Mouse (Mus musculus) brain, adult 2 months (tissue): ENCODE data around the gene Kalrn.
"Not testable (repeated sequence)": the region's sequence is repeated elsewhere in the genome, so short reads cannot be mapped to it uniquely, and the experiment has no call there.

Experiments
- DNase-seq: peaks from one replicate; pipeline ENCODE4 v3.0.0; 2011; ENCODE audit warnings: low read depth, low spot score

Gene Kalrn

DNA sequence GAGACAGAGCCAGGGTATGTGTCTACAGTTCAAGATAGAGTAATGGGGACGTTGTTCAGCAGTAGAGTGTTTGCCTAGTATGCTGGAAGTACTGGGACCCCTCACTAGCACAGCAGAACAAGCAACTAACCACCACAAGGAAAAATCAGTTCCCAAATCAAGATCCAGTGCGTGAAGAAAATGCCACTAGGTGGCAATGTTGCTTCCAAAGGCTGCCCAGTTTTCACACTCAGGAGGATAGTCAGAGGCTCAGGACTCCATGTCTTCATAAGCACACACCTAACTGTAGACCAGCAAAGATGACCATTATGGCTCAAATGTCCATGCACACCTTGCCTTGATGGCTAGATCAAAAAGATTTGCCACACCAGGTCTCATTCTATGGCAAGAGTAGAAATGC, 454.0 kb downstream of the Kalrn start:
- peak; percentile 72 for DNase-seq

DNA sequence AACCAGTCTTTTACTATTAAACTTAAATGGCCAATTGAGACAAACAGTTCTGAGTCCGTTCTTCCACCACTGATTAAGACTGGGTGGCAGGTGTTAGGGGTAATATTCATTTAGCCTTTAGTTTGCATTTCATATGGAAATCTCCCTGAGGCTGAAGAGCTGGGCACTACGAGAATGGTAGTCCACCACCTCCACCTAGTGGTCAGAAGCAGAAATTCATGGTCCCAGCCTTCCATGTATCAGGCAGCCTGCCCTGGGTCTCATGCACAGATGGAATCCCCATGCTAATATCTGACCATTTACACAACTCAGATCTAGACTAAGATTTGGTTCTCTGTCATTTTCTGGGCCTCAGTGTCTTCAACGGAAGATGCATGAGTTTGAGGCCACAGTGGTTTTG, 458.7 kb downstream of the Kalrn start:
- DNase-seq, result peak; percentile 83

DNA sequence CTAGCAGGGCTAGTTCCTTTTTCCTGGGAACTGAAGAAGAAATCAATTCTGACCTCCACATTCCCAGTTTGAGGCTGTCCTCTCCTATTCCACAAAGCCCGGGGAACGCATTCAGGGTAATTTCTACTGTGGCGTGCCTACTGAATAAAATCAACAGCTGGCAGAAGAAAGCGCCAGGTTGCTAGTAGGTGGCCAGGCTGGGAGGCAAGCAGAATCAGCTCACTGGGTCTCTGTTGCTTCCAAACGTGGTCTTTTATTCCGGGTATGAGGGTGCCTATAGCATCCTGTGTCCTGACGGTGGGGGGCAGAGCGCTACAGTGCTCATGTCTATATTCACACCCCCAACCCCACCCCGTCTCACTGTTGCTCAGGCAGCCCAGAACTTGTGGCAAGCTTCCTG, 460.2 kb downstream of the Kalrn start:
- DNase-seq, result peak; percentile 64

DNA sequence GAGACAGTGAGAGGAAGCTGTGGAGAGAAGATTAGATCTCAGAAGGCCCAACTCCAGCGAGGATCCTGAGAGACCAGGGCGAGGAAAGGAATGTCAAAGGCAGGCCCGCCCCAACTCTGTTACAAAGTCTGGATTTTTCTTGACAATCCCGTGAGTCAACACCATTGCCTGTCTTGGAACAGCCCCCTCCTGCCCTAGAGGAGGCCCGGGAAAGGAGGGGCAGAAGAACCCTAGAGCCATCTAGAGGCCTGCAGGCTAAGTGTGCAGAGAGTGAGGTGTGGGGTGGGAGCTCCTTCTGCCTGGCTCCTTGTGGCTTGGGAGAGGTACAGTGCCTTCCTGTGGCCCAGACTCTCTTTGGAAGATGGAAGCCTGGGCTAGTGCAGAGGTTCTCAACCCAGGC, 460.8 kb downstream of the Kalrn start:
- no peak for DNase-seq

DNA sequence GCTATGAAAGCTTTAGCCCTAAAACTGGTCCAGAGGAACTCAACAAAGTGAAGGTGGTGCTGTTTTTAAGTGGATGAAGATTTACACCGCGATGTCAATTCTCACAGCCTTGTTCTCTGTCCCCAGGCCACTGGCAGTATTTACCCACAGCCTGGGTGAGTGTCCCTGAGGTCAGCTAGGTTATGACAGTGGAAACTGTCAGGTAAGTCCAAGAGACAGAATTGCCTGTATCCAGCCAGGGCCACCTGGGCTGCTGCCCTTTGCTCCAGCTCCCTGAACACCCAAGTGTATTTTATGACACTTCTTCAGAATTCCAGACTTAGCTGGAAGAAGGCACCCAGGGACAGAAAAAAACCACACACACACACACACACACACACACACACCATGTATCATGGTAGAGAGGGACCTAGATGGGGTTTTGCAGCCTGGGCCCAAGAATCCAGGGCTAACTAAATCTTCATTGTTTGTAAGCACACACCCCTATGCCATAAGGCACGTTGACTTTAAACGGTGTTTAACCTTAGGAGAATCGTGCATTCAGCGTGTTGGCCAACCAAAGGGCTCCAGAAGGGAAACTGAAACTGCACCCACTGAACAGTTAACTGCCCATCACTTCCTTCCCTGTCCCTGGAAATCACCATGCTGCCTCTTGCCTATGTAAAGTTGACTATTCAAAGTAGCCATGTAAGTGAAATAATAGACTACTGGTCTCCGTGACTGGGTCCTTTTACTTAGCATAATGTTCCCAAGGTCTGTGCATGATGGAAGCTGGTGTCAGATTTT, 462.3 kb downstream of the Kalrn start:
- DNase-seq, result no peak

DNA sequence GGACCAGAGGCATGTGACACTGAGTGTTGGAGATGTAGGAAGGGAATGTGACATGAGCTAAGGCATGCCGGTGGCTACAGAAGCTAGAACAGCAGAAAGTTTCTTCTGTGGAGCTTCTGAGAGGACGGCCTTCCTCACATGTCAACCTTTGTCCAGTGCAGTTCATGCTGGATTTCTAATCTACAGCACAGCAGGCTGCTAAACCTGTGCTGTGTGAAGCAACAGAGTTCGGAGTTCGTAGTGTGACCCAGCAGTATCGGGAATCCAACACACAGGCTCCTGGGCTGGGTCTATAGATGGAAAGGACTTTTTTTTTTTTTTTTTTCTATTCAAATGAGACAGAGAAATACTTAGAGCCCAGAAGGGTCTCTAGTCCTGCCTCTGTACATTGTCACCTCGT, 468.9 kb downstream of the Kalrn start:
- DNase-seq, result no peak

DNA sequence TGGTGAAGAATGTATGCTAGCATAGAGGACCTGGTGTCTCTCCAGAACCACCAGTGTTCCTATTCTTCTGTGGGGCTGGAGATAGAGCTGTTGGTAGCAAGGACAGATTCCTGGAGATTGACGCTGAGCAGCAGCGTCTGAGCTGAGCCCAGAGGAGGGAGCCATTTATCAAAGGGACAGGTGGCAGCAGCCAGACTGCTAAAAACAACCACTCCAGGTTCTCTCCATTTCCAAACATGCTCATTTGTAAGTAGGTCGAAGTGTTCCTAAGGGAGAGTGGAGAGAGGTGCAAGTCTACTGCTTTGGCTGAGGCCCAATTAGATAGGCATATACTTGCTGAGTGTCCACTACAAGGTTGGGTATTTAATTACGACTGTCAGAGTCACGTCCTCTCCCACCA, 470.6 kb downstream of the Kalrn start:
- DNase-seq, result peak; percentile 78

DNA sequence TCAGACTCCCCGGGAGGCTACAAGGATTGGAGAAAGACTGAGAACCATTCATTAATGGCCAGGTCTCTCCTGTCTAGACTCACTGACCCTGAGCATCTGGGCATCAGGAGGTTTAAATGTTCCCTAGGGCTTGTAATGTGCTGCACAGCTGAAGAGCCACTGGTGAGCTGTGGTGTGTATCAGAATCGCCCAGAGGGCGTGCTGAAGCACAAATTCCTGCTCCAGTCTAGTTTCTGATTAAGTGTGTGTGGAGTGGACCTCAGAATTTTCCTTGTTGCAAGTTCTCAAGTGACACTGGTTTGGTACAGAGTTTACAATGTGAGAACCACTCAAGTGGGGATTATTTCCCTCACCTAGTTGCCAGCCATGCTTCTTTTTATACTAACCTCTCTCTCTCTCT, 473.5 kb downstream of the Kalrn start:
- DNase-seq, result no peak

DNA sequence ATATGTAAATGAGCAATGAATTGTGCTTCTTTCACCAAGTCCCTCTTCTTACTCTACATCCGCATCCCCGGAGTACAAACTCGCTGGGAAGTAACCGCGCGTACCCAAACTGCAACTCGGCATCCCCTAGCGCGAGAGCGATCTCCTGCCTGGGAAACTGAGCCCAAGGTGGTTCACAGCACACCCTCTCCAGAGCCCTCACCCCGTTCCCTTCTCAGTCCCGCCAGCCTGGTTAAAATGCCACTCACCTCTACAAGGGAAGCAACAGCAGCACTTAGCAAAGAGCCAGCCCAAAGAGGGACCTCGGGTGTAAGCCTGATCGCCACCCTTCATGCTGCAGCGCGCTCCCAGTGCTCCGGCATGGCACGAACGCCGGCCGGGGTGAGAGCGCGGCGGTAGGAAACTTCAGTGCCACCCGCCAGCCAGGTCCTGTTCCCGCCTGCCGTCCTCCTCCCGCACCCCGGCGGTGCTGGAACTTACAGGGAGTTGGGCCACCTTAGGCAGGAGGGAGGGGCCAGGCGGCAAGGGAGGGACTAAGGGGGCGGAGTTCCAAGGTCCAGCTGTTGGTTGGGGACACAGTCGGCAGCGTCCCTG, 477.7 kb downstream of the Kalrn start:
- DNase-seq, result peak; percentile 59

DNA sequence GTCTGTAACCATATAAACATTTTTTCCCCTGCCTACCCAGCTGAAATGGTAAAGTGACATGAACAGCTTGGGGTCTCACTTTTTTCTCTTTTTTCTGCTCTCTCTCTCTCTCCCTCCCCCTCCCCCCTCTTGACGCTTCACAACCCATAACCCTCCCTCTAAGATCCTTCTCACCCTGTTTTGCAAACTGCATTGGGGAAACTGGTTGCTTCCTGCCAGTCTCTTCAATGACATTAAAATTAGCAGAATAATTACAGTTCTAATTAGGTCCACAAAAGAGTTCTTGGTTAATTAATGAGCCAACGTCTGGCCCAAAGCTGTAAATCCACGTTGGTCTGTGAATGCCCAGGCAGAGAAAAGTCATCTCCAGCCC, 478.3 kb downstream of the Kalrn start:
- DNase-seq, result no peak

DNA sequence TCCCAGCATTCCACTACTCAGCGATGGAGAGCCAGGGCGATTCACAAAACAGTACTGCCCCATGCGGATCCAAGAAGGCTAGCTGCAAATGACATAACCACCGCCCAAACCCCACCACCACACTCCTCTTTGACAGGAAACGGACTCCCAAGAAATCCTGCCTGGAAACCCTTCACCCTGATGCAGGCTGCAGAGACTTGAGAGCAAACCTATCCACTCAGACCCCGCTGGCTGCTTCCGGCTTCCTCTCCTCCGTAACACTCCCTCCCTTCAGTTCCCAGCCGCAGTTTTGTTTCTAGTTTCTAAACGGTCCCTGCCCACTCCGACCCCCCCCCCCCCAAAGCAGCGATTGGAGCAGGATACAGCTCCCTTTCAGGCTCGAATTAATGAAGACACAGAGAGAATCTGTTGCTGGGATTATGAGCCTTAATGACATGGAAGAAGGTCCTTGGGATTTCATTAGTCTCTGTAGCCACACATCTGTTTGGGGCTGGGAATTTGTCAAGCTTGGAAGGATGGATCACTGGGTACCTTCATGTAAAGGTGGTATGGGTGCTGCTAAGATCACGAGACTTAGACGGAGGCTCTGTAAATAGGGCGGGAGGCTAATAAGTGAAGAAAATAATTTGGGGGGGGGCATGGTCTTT, 478.8 kb downstream of the Kalrn start:
- peak; percentile 55 for DNase-seq

DNA sequence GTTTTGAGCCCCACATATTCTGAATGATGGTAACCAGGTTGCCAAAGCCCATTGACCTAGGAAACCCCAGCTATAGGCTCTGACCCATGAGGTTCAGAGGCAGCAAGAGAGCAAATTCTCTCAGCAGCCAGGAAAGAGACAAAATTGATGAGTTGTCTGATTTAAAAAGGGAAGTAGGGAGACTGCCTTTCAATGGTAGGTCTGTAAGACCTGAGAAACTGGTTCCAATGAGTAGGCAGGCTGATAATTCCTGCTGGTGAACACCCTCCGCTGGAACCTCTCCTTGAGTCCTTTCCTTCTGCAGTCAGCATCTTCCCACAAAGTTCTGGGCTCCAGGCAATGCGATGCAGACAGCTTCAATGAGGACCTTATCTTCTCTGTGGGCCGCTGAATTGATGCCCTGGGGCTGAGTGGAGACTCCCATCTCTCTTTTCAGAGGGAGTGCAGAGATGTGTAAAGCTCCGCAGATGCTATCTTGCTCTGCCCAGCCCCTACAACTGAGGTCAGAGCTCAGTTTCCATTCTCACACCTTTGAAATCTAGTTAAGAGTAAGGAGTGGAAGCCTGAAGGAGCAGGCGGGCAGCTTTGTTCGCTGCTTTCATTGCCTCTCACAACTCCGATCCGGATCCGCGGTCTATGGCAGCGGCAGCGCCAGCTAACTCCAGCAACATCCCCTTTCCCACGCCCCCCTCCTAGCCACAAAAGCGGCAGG, 479.4 kb downstream of the Kalrn start:
- DNase-seq, result no peak

DNA sequence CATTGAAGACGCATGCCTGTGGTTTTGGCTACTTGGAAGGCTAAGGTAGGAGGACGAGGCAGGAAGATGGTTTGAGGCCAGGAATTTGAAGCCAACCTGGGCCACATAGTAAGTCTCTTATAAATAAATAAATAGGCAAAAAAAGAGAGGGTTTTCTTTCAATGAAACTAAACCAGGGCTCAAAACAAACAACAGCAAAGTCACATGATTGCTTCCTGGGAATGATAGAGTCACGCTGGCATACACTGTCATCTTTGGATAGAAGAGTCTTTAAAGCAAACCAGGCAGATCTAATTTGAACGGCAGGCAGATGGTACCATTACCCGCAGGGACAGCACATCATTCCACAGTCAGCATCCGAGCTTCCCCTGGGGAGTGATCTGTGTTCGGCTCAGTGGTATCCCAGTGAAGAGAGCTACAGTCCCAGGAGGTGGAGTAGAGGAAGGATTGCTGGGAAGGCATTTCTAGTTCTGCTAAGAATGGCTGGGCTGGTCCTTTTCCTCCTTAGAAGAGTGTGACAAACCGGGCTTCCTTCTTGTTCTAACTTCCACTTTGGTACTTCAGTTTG, 483.7 kb downstream of the Kalrn start:
- no peak for DNase-seq

DNA sequence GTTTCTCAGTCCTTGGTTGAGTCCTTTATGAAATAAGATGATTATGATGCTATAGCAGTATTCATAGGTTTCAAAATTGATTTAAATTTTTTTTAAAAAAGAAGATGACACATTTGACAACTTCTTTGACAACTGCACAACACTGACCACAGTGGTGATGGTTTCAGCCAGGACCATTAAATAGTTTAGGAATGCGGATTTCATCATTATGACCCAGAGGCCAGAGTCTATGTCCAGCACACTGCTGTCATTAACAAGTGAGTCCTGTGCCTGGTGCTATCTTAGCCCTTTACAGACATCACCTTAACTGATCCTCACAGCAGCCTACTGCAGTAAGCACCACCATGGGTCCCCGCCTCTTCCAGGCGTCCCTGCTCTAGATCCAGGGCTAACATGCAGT, 484.3 kb downstream of the Kalrn start:
- DNase-seq, result no peak

DNA sequence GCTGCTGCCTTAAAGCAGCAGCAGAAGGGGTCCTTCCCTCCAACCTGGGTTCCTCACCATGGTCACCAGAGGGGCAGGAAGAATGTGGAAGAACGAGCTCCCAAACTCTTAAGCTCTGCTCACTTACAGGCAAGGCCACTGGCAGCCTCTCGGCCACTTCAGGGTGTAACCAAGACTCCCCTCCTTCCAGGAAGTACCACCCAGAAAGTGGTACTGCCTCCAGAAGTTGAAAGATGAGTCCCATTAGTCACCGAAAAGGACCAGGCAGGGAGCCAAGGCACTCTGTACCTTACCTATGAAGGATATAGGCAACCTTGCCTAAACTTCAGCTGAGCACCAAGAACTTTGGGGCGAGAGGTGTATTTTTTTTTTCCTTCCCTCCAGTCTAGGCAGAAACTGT, 485.0 kb downstream of the Kalrn start:
- no peak for DNase-seq

DNA sequence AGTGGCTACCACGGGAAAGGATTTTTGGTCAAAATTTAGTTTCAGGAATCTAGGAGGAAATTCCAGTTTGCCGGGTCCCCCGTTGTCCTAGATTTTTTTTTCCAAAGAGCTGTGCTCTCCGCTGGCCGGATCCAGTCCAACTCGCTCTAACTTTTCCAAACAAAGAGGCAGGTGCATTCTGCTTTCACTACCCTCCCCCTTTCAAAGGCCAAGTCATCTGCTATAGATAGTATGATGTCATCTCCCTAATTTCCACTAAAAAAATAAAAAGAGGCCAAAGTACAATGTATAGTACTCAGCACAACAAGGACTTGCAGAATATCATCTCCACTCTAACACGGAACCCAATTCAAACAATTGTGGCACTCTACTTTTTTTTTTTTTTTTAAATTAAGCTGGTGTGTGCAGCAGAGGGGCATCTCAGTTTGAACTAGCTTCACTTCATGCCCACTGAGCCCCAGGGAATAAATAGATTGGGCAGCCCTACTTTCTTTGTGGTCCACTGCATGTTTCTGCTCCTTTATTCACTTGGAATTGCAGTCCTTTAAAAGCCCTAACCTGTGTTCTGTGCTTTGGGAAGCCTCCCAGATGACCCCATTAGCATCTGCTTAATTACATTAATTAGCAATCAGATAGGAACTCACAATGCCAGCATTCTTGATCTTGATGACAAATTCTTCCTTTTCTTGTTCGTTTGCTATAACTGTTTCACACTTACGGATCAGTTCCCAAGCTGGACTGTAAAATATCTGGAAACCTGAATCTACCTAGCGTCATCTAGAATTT, 489.0 kb downstream of the Kalrn start:
- DNase-seq, result no peak

DNA sequence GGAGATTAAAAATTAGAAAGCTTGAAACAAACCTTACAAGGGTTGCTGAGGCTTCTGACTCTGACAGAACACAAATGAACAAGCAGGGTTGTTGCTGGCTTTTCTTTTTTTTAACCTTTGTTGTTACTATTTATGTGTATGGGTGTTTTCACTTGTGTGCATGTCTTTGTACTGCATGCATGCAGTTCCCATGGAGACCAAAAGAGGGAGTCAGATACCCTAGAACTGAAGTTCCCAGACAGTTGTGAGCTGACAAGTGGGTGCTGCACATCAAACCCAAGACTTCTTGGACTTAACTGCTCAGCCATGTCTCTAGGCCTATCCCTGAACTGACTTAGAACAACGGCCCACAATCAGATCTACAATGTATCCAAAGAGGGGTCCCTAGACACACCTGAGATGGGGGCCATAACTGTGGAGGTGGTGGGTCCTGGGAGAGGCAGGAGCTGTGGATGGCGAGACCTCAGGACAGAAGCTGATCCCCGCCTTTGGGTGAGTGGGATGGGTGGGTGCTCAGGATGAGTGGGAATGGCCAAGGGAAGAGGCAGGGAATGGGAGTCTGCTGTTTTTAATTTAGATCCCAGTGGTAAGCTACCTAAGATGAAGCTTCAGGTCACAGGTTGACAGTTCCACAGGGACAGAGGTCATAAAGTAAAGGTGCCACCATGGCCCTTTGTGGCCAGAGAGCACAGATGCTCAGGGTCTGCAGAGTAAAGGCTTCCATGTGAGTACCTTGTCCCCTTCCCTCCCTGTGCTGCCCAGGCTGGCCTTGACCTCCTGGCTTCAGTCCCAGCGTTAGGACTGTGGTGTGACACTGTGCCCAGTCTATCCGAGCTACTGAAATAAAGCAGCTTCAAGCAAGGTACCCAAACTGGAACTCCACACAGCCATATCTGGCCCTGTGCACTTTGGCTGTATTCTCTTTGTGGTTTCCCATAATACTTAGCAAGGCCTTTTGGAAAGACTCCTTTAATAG, 490.6 kb downstream of the Kalrn start:
- DNase-seq, result no peak

DNA sequence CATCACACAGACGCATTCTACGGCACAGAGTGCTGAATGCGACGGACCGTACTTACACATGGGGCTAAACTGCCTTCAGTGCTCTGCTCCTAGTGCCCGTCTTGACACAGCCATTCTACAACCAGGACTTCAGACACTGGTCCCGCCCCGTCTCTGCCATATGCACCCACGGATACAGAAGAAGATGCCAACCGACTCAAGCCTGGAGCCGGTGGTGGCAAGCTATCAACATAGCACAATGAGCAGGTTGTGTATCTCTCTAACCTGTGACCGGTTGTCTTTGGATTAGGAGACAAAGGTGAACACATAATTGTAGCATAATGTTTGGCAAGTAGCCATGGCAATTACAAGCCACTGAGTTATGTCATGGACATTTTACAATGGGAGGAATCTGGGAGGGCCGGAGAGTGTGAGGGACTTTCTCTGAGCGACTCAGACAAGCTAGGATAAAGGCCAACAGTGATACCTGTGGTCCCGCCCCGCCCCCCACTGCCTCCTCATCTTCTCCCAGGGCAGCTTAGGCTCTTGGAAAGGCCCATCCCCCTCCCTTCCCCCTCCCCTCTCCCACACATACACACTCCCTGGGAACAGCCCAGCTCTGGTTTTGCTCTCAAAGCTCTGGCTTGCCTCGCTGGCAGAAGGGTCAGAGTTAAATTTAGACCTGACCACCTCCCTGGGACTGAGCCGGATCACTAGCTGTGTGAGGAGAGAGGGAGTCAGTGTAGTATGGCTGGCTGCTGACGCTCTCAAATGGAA, 491.5 kb downstream of the Kalrn start:
- no peak for DNase-seq

DNA sequence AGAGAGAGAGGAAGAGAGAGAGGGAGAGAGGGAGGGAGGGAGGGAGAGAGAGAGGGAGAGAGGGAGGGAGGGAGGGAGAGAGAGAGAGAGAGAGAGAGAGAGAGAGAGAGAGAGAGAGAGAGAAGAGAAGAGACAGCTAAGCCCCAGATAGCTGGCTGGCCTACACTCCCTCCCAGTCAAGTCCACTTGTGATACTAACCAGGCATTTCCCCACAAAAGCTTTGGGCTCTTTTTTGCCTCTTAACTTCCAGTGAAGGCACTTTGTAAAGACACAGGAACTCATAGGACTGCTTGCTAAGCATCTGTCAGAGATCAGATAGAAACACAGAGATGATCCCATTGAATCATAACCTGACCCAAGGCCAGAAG, 492.0 kb downstream of the Kalrn start:
- DNase-seq, result not testable (repeated sequence)
